Mouse (Mus musculus): ENCODE measurements around the gene Sfxn1.

The Sfxn1 gene

GRCm38 (mm10) chr13:54137756-54138410 lies 66.2 kb downstream of the Sfxn1 start:
- no peak for DNase-seq (ENCODE audit: low spot score in 2 of 2)

GRCm38 (mm10) chr13:54143788-54144187 lies 72.1 kb downstream of the Sfxn1 start:
- no peak for DNase-seq (ENCODE audit: low spot score in 2 of 2)

- no peak for DNase-seq (ENCODE audit: low spot score in 2 of 2)
Observed at GRCm38 (mm10) chr13:54144624-54145023, 73.0 kb downstream of the Sfxn1 start.

- DNase-seq (ENCODE audit: low spot score in 2 of 2), result no peak
Observed at GRCm38 (mm10) chr13:54147328-54147727, 75.7 kb downstream of the Sfxn1 start.

- DNase-seq (ENCODE audit: low spot score in 2 of 2), result no peak
Observed at GRCm38 (mm10) chr13:54152421-54152820, 80.8 kb downstream of the Sfxn1 start.

GRCm38 (mm10) chr13:54152911-54153310 lies 81.2 kb downstream of the Sfxn1 start:
- DNase-seq (ENCODE audit: low spot score in 2 of 2), result no peak

GRCm38 (mm10) chr13:54153672-54154218 lies 82.1 kb downstream of the Sfxn1 start:
- no peak for DNase-seq (ENCODE audit: low spot score in 2 of 2)

GRCm38 (mm10) chr13:54155822-54156221 lies 84.2 kb downstream of the Sfxn1 start:
- DNase-seq (ENCODE audit: low spot score in 2 of 2), result no peak

All from urinary bladder, postnatal 4 days (tissue).